Mouse (Mus musculus) G1E (cell line): ENCODE results near the gene Fam205a1.

Experiments
- GATA1 ChIP-seq: IDR thresholded peaks from 2 replicates; pipeline ENCODE4 v1.6.1; 2012; ENCODE audit warnings: borderline replicate concordance, low read length, inconsistent platforms, mixed read lengths
- TAL1 ChIP-seq: conservative IDR thresholded peaks from 2 replicates; pipeline ENCODE4 v1.6.1; 2012; ENCODE audit warnings: low read depth, low read length, inconsistent platforms, mixed read lengths

- TF ChIP-seq GATA1, result no peak
- TF ChIP-seq TAL1, result no peak
Measured at GRCm38 (mm10) chr4:42868193-42868592, 14.5 kb upstream of the Fam205a1 start.
